Mouse (Mus musculus) adrenal gland, adult (tissue): ENCODE results near the gene Sipa1l2.

ENCODE experiments used
- DNase-seq, 2 experiments: peaks; one replicate each; pipeline ENCODE4 v3.0.0; 2022 to 2023; ENCODE audit warnings: low spot score in 1 of 2; ENCODE audit not compliant: inconsistent age in 2 of 2

Sipa1l2 gene

GRCm38 (mm10) chr8:125376448-125376845 lies 193.2 kb downstream of the Sipa1l2 start:
- no peak for DNase-seq

DNA sequence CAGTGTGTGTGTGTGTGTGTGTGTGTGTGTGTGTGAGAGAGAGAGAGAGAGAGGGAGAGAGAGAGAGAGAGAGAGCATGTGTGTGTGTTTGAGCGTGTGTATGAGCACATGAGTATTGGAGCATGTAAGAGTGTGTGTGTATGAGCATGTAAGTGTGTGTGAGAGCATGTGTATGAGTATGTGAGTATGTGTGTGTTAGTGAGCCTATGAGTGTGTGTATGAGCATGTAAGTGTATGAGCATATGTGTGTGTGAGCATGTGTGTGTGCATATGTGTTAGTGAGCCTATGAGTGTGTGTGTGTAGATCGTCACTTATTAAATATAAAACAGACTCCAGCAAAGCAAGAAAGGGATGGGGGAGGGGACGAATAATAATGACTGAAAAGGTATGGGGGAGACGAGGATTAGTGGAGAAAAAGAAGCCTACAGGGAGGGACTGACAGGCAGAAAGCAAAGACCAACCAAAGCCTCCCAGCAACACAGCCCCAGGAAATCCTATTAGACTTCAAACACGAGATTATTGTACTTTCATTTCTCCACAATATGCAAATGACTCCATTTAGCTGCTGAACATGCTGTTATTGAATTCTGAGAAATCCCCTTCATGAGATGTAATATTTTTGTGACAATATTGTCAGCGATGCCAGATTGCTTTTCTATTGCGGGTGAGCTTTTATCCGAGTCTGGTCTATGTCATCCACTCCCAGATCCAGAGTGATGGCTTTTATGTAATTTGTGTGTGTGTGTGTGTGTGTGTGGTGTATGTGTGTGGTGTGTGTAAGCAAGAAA lies 193.8 kb downstream of the Sipa1l2 start:
- DNase-seq = no peak

DNA sequence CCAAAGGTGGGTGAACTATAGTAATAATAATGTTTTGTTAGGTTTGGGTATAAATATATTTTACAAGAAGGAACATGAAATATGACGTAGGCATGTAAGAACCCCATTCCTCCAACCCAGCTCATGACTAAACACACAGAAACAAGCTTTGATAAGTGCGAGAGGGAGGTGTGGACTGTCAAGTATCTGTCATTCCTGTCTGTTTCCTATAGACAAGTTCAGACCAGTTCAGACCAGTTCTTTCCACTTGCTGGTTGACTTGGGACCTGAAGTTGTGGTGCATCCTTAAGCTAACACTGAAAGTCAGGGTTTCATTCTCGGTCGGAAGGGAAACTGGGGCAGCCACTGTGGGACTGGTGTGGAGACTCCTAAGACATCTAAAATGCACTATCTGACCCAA lies 197.0 kb downstream of the Sipa1l2 start:
- no peak for DNase-seq

- peak; percentile 68 to 82 for DNase-seq
These were observed 199.9 kb downstream of the Sipa1l2 start for GRCm38 (mm10) chr8:125369491-125370236.

DNA sequence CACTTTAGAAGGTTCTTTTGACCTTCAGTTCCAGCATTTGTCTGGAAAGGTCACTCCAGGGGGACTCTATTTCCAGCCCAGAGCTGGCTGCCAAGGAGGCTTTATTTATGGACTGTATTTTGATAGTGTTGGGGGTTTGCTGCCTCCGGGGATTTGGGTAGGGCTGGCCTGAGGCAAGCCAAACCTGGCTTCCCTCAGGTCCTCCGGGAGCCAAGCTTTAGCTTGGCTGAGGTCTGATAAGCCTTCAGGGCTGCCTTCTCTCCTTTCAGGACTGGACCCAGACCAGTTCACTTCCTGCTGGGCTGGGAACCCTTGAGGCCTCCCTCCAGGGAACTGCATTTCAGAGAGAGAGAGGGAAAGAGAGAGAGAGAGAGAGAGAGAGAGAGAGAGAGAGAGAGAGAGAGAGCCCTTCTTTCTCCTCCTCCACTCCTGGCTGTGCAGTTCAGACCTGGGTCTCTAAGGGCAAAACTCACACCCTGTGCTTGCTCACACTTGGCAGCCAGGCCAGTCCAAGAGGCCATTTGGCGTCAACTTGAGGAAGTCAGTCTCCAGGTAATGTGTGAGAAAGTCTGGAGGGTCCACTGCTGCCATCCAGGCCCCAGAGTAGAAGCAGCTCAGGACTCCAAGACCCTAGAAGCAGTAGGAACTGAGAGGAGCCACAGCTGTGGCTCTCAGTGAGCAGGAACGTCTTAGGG lies 201.1 kb downstream of the Sipa1l2 start:
- DNase-seq = peak in 1 of 2 experiments; percentile 61
